Mouse (Mus musculus): ENCODE results near the gene Ube2h. TPM values are rescaled to one million over a fixed set of nuclear protein-coding genes. Genes with fewer than 3 reads are reported as not detected.

Ube2h gene
- polyA plus RNA-seq, 1 experiment from 2014 or later: 49.8 TPM

DNA sequence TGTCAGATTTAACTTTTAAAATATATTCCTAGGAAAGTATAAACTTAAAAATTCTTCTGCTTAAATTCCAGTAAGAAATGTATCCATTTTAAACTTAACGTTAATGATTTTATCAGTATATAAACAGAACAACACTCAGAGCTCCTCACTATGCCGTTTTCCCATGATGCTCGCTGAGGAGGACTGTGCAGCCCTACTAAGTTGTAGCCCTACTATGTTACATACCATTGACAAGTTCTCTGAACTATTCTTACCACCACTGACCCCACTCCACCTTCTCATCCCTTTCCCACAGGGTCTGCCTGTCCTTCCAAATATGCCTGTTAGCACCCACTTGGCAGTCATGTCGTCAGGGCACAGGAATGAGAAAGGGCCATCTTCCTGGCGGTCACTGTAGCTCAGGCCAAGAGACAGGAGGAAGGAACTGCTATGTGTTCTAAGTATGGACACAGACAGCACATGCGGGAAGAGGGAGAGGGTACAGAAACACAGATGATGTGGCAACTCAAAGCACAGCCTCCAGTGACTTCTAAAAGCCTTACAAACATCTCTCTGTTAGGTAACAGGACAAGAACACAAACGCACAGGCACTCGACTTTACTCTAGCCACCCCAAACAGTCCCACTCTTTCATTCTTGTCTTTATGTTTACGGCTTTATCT lies 60.9 kb downstream of the Ube2h start:
- no peaks in the 10 kb centered on the region for H3K9me3 ChIP-seq
- no peak for ATAC-seq (ENCODE audit: extremely low read depth, insufficient number of reproducible peaks, low FRiP score, low TSS enrichment)
- H3K4me3 ChIP-seq: no peak overlapping the region
- peaks cover 36% of the 10 kb centered on the region for H3K4me1 ChIP-seq
- no peak overlapping the region for H3K9ac ChIP-seq
- 65% methylated on average over 9 of the region's 9 CpGs for WGBS
- no peaks in the 10 kb centered on the region for H3K27me3 ChIP-seq (replicated peaks)
- H3K4me2 ChIP-seq: no peak overlapping the region
- H3K27ac ChIP-seq (replicated peaks): peak overlapping the region; percentile 5; the same call in 1 of the 2 replicates
- H3K36me3 ChIP-seq: peaks cover 52% of the 10 kb centered on the region

- no peak for ATAC-seq (ENCODE audit: extremely low read depth, insufficient number of reproducible peaks, low FRiP score, low TSS enrichment)
- H3K9me3 ChIP-seq: no peaks in the 10 kb centered on the region
- WGBS: 84% methylated on average over 4 of the region's 4 CpGs
- no peak overlapping the region for H3K27ac ChIP-seq (replicated peaks)
- peaks cover 34% of the 10 kb centered on the region for H3K4me1 ChIP-seq
- H3K27me3 ChIP-seq (replicated peaks): no peaks in the 10 kb centered on the region
- no peak overlapping the region for H3K4me3 ChIP-seq
- H3K9ac ChIP-seq: no peak overlapping the region
- no peak overlapping the region for H3K4me2 ChIP-seq
- peaks cover 49% of the 10 kb centered on the region for H3K36me3 ChIP-seq
Measured at GRCm38 (mm10) chr6:30242928-30243327, 61.4 kb downstream of the Ube2h start.

- H3K27ac ChIP-seq (replicated peaks): no peak overlapping the region; the same call in 1 of the 2 replicates
- no peak overlapping the region for H3K4me3 ChIP-seq
- ATAC-seq (ENCODE audit: extremely low read depth, insufficient number of reproducible peaks, low FRiP score, low TSS enrichment): no peak
- peaks cover 59% of the 10 kb centered on the region for H3K36me3 ChIP-seq
- H3K4me1 ChIP-seq: peaks cover 22% of the 10 kb centered on the region
- no peaks in the 10 kb centered on the region for H3K27me3 ChIP-seq (replicated peaks)
- no peaks in the 10 kb centered on the region for H3K9me3 ChIP-seq
- no peak overlapping the region for H3K4me2 ChIP-seq
- 67% methylated on average over 7 of the region's 7 CpGs for WGBS
- no peak overlapping the region for H3K9ac ChIP-seq
Measured at GRCm38 (mm10) chr6:30240105-30240504, 64.2 kb downstream of the Ube2h start.

GRCm38 (mm10) chr6:30239207-30239606 lies 65.1 kb downstream of the Ube2h start:
- Histone ChIP-seq H3K27ac (replicated peaks) (no peak overlapping the region), H3K4me3 (no peak overlapping the region), H3K27me3 (replicated peaks) (no peaks in the 10 kb centered on the region), H3K9me3 (no peaks in the 10 kb centered on the region), H3K4me2 (no peak overlapping the region), H3K4me1 (peaks cover 20% of the 10 kb centered on the region), H3K36me3 (peaks cover 61% of the 10 kb centered on the region), H3K9ac (no peak overlapping the region)
- 81% methylated on average over 6 of the region's 6 CpGs for WGBS
- ATAC-seq (ENCODE audit: extremely low read depth, insufficient number of reproducible peaks, low FRiP score, low TSS enrichment): no peak

DNA sequence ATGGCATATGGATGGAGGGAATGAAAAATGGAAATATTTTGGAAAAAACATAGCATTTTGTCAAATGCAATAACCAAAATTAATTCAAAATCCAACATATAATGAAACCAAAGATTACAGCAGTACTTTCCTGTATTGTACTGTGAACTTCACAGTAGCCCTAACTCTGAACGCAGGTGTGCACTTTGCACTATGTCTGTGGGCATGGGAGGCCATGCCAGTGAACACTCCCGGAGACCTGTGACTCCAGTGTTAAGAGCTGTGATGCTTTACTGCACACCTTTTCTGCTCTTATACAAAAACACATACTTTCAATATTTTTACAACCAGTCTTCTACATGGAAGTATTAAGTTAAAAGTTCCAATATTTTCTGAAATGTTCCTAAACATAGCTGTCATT lies 66.3 kb downstream of the Ube2h start:
- Histone ChIP-seq H3K9ac (no peak overlapping the region), H3K4me3 (no peak overlapping the region), H3K36me3 (peaks cover 70% of the 10 kb centered on the region), H3K9me3 (no peaks in the 10 kb centered on the region), H3K27ac (replicated peaks) (no peak overlapping the region), H3K27me3 (replicated peaks) (no peaks in the 10 kb centered on the region), H3K4me2 (no peak overlapping the region), H3K4me1 (peaks cover 13% of the 10 kb centered on the region)
- 92% methylated on average over 2 of the region's 2 CpGs for WGBS
- no peak for ATAC-seq (ENCODE audit: extremely low read depth, insufficient number of reproducible peaks, low FRiP score, low TSS enrichment)

GRCm38 (mm10) chr6:30236564-30236963 lies 67.8 kb downstream of the Ube2h start:
- Histone ChIP-seq H3K27me3 (replicated peaks) (no peaks in the 10 kb centered on the region), H3K36me3 (peaks cover 65% of the 10 kb centered on the region), H3K4me2 (no peak overlapping the region), H3K9me3 (no peaks in the 10 kb centered on the region), H3K27ac (replicated peaks) (0 out of 2 replicates have a peak overlapping the region, but pooled peaks have one; percentile 6), H3K4me3 (no peak overlapping the region), H3K9ac (no peak overlapping the region), H3K4me1 (peaks cover 16% of the 10 kb centered on the region)
- no peak for ATAC-seq (ENCODE audit: extremely low read depth, insufficient number of reproducible peaks, low FRiP score, low TSS enrichment)
- WGBS: 47% methylated on average over 1 of the region's 1 CpGs

DNA sequence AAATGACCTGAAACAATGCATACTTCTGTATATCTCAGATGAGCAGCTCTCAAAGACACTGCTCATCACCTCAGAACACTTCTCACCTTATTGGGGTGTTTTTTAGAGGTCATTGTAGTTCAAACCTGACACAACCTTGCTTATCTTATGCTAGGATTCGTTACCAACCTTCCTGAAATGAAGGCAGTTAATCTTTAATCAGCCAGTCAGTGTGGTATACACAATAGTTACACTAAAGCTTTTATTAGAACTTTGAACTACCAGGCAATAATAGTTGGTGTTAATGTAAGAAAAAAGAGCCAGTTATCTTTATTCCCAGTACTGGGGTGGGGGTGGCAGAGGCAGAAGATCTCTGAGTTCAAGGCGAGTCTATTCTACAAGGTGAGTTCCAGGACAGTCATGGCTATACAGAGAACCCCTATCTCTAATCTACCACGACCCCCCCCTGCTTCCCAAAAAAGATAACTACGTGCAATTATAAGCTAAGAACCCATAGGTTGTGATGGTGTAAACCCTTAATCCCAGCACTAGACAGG lies 72.5 kb downstream of the Ube2h start:
- no peak overlapping the region for H3K27ac ChIP-seq (replicated peaks)
- H3K9ac ChIP-seq: no peak overlapping the region
- peaks cover 35% of the 10 kb centered on the region for H3K4me1 ChIP-seq
- H3K4me3 ChIP-seq: no peak overlapping the region
- H3K9me3 ChIP-seq: no peaks in the 10 kb centered on the region
- H3K4me2 ChIP-seq: no peak overlapping the region
- WGBS: 71% methylated on average over 4 of the region's 4 CpGs
- H3K36me3 ChIP-seq: peaks cover 48% of the 10 kb centered on the region
- no peaks in the 10 kb centered on the region for H3K27me3 ChIP-seq (replicated peaks)
- ATAC-seq (ENCODE audit: extremely low read depth, insufficient number of reproducible peaks, low FRiP score, low TSS enrichment): no peak

DNA sequence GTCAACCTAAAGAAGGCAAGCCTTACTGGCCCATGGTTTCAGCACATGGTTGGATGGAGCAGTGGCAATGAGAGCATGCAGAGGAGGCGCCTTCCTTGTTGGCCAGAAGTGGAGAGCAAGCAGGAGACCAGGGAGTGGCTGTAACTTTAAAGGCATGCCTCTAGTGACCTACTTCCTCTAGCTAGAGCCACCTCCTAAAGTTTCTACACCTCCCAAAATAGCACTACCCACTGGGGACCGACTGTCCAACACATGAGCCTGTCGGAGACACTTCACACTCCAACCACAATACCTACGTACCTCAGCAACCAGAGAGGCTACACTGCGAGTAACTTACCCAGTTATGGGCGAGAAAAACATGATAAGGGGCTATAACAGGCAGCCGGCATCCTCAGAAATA lies 74.1 kb downstream of the Ube2h start:
- H3K4me1 ChIP-seq: peaks cover 29% of the 10 kb centered on the region
- H3K27me3 ChIP-seq (replicated peaks): no peaks in the 10 kb centered on the region
- H3K9ac ChIP-seq: no peak overlapping the region
- peak overlapping the region; percentile 76 for H3K27ac ChIP-seq (replicated peaks)
- peak; percentile 57; the same call in 1 of the 2 replicates for ATAC-seq (ENCODE audit: extremely low read depth, insufficient number of reproducible peaks, low FRiP score, low TSS enrichment)
- peak overlapping the region; percentile 40 for H3K4me2 ChIP-seq
- peaks cover 54% of the 10 kb centered on the region for H3K36me3 ChIP-seq
- no peaks in the 10 kb centered on the region for H3K9me3 ChIP-seq
- 44% methylated on average over 7 of the region's 7 CpGs for WGBS
- H3K4me3 ChIP-seq: no peak overlapping the region

- Histone ChIP-seq H3K4me1 (peaks cover 29% of the 10 kb centered on the region), H3K36me3 (peaks cover 53% of the 10 kb centered on the region), H3K9me3 (no peaks in the 10 kb centered on the region), H3K4me2 (no peak overlapping the region), H3K27me3 (replicated peaks) (no peaks in the 10 kb centered on the region), H3K9ac (no peak overlapping the region), H3K4me3 (no peak overlapping the region), H3K27ac (replicated peaks) (0 out of 2 replicates have a peak overlapping the region, but pooled peaks have one; percentile 32)
- no peak for ATAC-seq (ENCODE audit: extremely low read depth, insufficient number of reproducible peaks, low FRiP score, low TSS enrichment)
- 88% methylated on average over 2 of the region's 2 CpGs for WGBS
Measured at GRCm38 (mm10) chr6:30228921-30229320, 75.4 kb downstream of the Ube2h start.

DNA sequence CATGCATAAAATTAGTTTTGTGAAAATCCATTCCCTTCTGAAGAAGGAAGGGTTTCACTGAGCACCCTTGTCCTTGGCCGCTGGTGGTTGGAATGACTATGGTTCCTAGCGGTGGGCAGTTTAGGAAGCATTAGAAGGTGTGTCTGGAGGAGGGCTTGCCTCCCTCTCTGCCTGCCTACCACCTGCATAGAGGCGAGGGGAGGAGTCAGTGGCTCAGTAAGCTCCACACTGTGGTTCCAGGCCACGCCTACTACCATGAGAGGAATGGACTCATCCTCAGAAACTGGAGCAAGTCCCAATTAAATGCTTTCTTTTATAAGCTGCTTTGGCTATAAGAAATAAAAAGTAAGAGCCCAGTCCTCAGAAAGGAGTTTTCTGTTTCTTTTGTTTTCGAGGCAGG lies 76.0 kb downstream of the Ube2h start:
- peaks cover 29% of the 10 kb centered on the region for H3K4me1 ChIP-seq
- H3K27me3 ChIP-seq (replicated peaks): no peaks in the 10 kb centered on the region
- WGBS: 79% methylated on average over 5 of the region's 5 CpGs
- no peak overlapping the region for H3K9ac ChIP-seq
- H3K4me2 ChIP-seq: no peak overlapping the region
- H3K4me3 ChIP-seq: no peak overlapping the region
- no peak overlapping the region for H3K27ac ChIP-seq (replicated peaks)
- peaks cover 53% of the 10 kb centered on the region for H3K36me3 ChIP-seq
- no peak for ATAC-seq (ENCODE audit: extremely low read depth, insufficient number of reproducible peaks, low FRiP score, low TSS enrichment)
- H3K9me3 ChIP-seq: no peaks in the 10 kb centered on the region

DNA sequence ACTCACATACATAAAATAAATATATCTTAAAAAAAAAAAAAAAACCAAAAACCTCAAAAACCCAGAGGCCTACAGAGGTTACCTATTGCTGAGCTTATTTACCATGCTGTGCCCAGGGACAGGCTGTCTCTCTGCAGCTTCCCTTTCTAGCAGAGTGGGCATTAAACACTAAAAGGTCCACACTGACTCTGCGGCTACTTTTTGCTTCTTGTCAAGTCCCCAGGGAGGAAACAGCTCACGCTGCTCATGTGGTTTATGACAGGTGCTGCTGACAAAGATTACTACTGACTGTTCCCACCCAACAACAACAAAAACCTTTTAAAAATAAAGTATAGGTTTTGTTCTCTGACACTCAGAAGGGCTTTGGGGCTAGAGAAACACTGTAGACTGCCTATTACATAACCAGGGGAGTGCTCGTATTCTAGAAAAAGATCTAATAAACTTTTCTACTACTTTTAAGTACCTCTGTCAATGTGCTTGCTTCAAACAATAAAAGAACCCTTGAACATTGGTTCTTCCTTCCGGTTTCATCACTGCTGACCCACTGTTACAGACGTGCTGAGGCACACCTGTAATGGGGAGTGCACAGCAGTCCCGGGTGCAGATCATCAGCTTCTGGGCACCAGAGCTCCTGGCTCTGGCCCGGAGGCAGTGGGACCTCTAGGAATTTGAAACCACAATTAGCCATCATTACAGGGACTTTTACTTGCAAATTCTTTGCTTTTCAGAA lies 77.2 kb downstream of the Ube2h start:
- 86% methylated on average over 7 of the region's 7 CpGs for WGBS
- H3K27ac ChIP-seq (replicated peaks): no peak overlapping the region
- H3K27me3 ChIP-seq (replicated peaks): no peaks in the 10 kb centered on the region
- H3K9ac ChIP-seq: no peak overlapping the region
- H3K9me3 ChIP-seq: no peaks in the 10 kb centered on the region
- H3K4me3 ChIP-seq: no peak overlapping the region
- H3K4me1 ChIP-seq: peaks cover 28% of the 10 kb centered on the region
- H3K4me2 ChIP-seq: no peak overlapping the region
- no peak for ATAC-seq (ENCODE audit: extremely low read depth, insufficient number of reproducible peaks, low FRiP score, low TSS enrichment)
- H3K36me3 ChIP-seq: peaks cover 45% of the 10 kb centered on the region

Data from heart, embryonic 13.5 days (tissue).